Mouse (Mus musculus): ENCODE measurements around the gene Poc1b.

GRCm38 (mm10) chr10:99084397-99085239 is 22.2 kb upstream of the Poc1b start:
- TF ChIP-seq CTCF (IDR thresholded peaks at IDR 0.05; ENCODE audit: borderline replicate concordance, insufficient read depth, low read depth, low read length), result peak; percentile 93
- no peak for TF ChIP-seq POLR2A (IDR thresholded peaks at IDR 0.05; ENCODE audit: borderline replicate concordance, insufficient read depth, low read length)
